Mouse (Mus musculus): ENCODE measurements around the gene Trim9.

Gene Trim9

DNA sequence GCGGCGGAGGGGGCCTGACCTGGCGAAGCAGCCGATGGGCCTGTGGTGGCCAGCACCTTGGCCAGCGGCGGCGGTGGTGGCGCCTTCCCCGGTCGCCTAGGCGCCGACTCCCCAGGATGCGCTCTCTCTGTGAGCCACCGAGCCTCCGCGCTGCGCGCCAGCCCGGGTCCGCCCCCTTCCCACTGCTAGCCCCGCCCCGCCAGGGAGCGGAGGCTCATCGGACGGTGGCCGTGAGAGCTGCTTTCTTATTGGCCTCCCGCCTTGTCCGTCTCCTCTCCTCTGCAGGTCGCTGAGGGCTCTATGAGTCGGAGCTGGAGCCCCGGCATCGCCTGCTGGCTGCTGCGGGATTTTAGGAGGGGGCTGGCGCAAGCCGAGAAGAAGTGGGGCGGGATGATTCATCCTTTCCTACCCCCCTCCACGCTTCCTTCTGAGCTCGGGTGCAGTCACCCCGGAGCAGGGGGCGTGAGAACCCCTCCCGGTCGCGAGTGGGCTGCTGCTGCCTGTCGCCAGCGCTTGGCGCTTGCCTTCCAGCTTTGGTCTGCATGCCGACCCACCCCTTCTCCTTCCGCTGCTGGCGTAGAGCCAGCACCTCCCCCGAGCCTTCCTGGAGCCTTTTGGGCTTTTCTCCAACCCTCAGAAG lies at the start of gene Trim9:
Gene Trim9 (minus strand): TSS at position 413 of the 640 bp plus-strand sequence.
- no peak for TF ChIP-seq GATA4 (IDR thresholded peaks at IDR 0.05; ENCODE audit: insufficient replicate concordance, low read length)

GRCm38 (mm10) chr12:70395061-70395460 lies 47.6 kb upstream of the Trim9 start:
- TF ChIP-seq GATA4 (IDR thresholded peaks at IDR 0.05; ENCODE audit: insufficient replicate concordance, low read length): no peak

DNA sequence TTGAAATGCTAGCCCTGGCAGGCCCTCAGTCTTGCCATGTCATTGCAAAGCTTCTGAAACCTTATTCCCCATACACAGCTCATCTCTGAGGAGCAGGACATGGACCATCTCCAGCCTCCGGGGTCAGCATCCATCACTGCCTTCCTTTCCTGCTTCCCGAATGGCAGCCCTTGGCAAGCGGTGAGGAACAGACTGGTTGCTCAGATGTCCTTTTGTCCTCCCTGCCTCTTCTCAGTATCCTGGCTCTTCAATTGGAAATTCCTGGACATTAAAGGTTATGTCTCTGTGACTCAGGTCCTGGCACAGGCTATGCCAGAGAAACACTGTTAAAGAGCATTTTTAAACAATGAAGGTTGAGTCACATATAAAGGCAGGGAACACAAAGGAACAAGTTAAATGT lies 43.8 kb upstream of the Trim9 start:
- no peak for TF ChIP-seq GATA4 (IDR thresholded peaks at IDR 0.05; ENCODE audit: insufficient replicate concordance, low read length)

- no peak for TF ChIP-seq GATA4 (IDR thresholded peaks at IDR 0.05; ENCODE audit: insufficient replicate concordance, low read length)
These were observed 27.6 kb upstream of the Trim9 start for GRCm38 (mm10) chr12:70374976-70375375.

- no peak for TF ChIP-seq GATA4 (IDR thresholded peaks at IDR 0.05; ENCODE audit: insufficient replicate concordance, low read length)
These were observed 25.5 kb upstream of the Trim9 start for GRCm38 (mm10) chr12:70372874-70373273.

DNA sequence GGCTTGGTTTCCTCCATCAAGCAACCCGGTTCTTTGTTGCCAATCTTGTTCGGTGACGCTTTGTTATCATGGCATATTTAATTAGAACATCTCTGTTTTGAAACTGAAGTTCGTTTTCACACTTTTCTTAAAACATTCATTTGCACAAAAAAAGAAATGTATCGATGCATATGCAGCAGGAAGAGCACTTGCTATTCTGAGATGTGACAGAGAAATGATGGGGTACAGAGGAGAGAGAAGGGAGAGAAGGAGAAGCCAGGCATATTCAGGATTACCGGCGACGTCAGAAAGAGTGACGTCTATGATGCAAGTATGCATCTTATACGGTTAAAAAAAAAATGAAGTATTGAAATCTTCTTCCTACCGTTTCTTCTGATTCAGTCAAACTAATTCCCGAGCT lies 21.9 kb upstream of the Trim9 start:
- no peak for TF ChIP-seq GATA4 (IDR thresholded peaks at IDR 0.05; ENCODE audit: insufficient replicate concordance, low read length)

DNA sequence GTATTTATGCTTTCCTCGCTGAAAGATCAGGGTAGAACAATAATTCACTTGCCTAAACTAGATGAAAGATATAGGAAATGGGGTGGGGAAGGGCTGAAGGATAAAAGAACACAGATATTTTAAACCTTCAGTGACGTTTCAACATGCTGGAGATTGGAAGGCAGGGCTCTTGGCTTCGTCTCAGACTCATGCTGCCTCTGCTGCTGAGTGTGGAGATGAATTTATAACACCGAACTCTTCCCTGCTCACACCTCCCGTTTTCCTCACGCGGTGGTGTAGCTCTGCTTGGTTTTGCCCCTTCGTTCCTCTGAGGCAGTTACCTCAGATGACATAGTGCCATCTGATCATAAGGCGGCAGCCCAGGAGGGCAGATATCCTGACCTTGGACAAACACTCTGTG lies 21.4 kb upstream of the Trim9 start:
- TF ChIP-seq GATA4 (IDR thresholded peaks at IDR 0.05; ENCODE audit: insufficient replicate concordance, low read length): no peak

DNA sequence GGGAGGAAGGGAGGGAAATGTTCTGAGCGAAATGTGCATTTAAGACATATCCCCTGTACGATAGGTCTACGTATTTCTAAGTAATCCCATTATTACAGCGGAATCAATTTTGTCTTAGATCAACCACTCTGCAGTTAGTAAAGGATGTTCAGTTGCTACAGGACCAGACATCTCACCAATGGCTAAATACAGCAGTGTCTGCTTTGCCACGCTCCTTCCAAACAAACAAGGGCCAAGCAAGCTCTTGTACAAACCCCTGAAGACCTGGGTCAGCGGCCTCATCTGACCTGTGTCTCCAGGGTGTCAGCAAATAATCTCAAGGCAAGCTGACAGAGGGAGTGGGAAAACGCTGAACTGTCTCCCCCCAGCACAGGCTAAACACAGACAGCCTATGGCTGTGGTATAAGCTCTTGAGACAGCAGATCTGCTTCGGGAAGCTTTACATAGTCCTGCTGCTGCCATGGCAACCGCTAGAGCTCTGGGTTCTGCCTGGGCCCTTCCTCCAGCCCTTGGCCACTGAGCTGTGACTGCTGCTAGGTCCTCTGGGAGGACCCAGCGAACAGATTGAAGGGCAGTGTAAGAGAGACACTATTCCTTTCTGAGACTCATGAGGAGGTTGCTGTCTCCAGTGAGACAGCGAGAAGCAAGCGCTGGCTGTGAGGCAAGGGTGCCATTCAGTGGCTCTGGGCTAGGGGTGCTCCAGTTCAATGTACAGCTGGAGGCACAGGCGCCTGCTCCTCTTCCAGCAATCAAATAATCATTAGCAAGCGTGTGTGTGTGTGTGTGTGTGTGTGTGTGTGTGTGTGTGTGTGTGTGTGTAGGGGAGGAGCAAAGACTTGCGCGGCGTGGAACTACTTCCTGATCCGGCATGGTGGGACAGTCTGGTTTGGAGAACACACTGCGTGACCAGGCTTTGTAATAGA lies 20.2 kb upstream of the Trim9 start:
- TF ChIP-seq GATA4 (IDR thresholded peaks at IDR 0.05; ENCODE audit: insufficient replicate concordance, low read length): no peak

DNA sequence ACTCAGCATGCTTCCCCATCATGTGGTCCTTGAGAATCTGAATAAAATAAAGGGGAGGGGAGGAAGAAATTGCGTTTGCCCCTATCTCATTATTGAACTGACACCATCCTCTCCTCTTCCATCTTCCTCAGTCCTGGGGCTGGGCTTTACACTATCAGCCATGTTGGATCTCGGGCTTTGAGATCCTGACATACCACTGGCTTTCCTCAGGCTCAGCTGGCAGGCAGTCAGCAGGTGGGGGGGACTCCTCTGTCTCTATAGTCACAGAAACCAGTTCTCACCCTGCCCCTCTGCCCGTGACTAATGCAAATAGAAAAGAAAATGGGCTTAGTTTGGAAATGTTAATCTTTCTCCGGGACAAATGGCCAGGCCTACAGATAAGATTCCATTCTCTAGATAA lies 15.6 kb upstream of the Trim9 start:
- TF ChIP-seq GATA4 (IDR thresholded peaks at IDR 0.05; ENCODE audit: insufficient replicate concordance, low read length): no peak

GRCm38 (mm10) chr12:70360276-70360675 lies 12.9 kb upstream of the Trim9 start:
- no peak for TF ChIP-seq GATA4 (IDR thresholded peaks at IDR 0.05; ENCODE audit: insufficient replicate concordance, low read length)

DNA sequence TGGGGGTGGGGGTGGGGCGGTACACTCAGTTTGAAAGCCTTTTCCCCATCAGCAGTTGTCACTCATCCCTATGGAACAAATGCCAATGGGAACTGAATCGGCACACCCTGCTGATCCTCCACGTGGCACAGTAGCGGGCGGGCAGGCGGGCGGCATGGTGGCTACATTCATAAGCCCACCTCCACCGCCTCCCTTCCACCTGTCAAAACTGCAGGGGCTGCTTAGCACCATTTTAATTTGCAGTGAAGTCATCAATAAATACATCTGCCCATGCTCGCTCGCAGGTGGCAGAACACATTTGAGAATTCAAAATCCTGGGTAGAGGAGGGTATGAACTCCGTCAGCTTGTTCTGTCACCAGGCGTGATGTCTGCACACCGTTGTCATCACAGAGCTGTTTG lies 12.0 kb upstream of the Trim9 start:
- no peak for TF ChIP-seq GATA4 (IDR thresholded peaks at IDR 0.05; ENCODE audit: insufficient replicate concordance, low read length)

GRCm38 (mm10) chr12:70354926-70355325 lies 7.5 kb upstream of the Trim9 start:
- TF ChIP-seq GATA4 (IDR thresholded peaks at IDR 0.05; ENCODE audit: insufficient replicate concordance, low read length): no peak

- no peak for TF ChIP-seq GATA4 (IDR thresholded peaks at IDR 0.05; ENCODE audit: insufficient replicate concordance, low read length)
These were observed 3.1 kb upstream of the Trim9 start for GRCm38 (mm10) chr12:70350490-70350889.

- TF ChIP-seq GATA4 (IDR thresholded peaks at IDR 0.05; ENCODE audit: insufficient replicate concordance, low read length): no peak
These were observed 2.4 kb upstream of the Trim9 start for GRCm38 (mm10) chr12:70349788-70350187.

DNA sequence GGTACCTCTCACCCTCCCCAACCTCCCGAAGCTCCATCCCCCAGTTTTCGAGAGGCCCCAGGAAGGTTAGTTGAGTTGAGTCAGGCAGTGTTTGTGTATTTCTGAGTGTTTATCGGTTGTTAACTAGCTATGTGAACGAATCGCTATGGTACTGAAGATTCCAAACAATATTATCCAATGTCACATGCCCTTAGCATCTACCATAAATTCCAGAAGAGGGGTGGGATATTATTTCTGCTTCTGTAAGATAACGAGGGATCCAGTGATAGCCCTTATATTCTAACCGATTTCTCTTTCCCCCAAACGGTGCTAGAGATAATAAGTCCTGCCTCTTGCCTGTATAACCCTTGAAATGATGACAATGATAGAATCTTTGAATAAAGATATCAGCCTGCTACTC lies 612 bp upstream of the Trim9 start:
- no peak for TF ChIP-seq GATA4 (IDR thresholded peaks at IDR 0.05; ENCODE audit: insufficient replicate concordance, low read length)

Data from liver, adult (tissue).